Mouse (Mus musculus) midbrain, embryonic 16.5 days (tissue): ENCODE measurements around the gene Ino80. TPM values are rescaled to one million over a fixed set of nuclear protein-coding genes. Genes with fewer than 3 reads are reported as not detected.

Source experiments
- ATAC-seq: fragments of 200-750 bp; cut with Nextera tagmentation; 2 replicates; pipeline ENCODE4 v1.8.0; 2017; ENCODE audit warnings: moderate TSS enrichment
- H3K27ac ChIP-seq: fragments of 300-500 bp; sonication (generic); 2 replicates; pipeline ENCODE4 v1.5.1; 2014; ENCODE audit warnings: mild to moderate bottlenecking, low read length, mixed read lengths
- H3K27me3 ChIP-seq: fragments of 300-500 bp; sonication (generic); 2 replicates; pipeline ENCODE4 v1.6.1; 2014; ENCODE audit warnings: low read depth, low read length, mixed read lengths; ENCODE audit not compliant: control insufficient read depth, insufficient read depth
- H3K36me3 ChIP-seq: fragments of 300-500 bp; sonication (generic); 2 replicates; pipeline ENCODE4 v1.6.1; 2014; ENCODE audit warnings: mild to moderate bottlenecking, low read length, moderate library complexity, mixed read lengths; ENCODE audit not compliant: control insufficient read depth, insufficient read depth
- H3K4me1 ChIP-seq: fragments of 300-500 bp; sonication (generic); 2 replicates; pipeline ENCODE4 v1.6.1; 2014; ENCODE audit warnings: mild to moderate bottlenecking, low read length, mixed read lengths; ENCODE audit not compliant: control insufficient read depth, insufficient read depth
- H3K4me2 ChIP-seq: fragments of 300-500 bp; sonication (generic); 2 replicates; pipeline ENCODE4 v1.6.1; 2014; ENCODE audit warnings: mild to moderate bottlenecking, low read length, mixed read lengths
- H3K4me3 ChIP-seq: fragments of 300-500 bp; sonication (generic); 2 replicates; pipeline ENCODE4 v1.5.1; 2014; ENCODE audit warnings: low read depth, mild to moderate bottlenecking, low read length, moderate library complexity, mixed read lengths
- H3K9ac ChIP-seq: fragments of 300-500 bp; sonication (generic); 2 replicates; pipeline ENCODE4 v1.6.1; 2014; ENCODE audit warnings: low read depth, low read length, mixed read lengths
- H3K9me3 ChIP-seq: fragments of 300-500 bp; sonication (generic); replicated peaks from 2 replicates; pipeline ENCODE4 v1.6.1; 2014; ENCODE audit warnings: mild to moderate bottlenecking, low read length, mixed read lengths; ENCODE audit not compliant: control insufficient read depth, poor library complexity, severe bottlenecking
- WGBS: fragments of 180-500 bp; shearing (Covaris S2); extraction: QIAGEN DNeasy Blood & Tissue Kit; methylation state at CpG from one replicate; pipeline ENCODE4 v1.1.7; 2014; 5-methylcytosine and 5-hydroxymethylcytosine counted together
- polyA plus RNA-seq: library from polyadenylated mRNA; unstranded; fragments of >200 nt; fragmentation: Nextera tagmentation; extraction: Ambion mirVana; gene quantifications from 2 replicates; pipeline ENCODE4 v1.2.1, GENCODE M21; 2015

Gene Ino80
- polyA plus RNA-seq, 1 experiment from 2014 or later, result 2.7 TPM

- Histone ChIP-seq H3K9me3 (no peaks in the 10 kb centered on the region), H3K36me3 (no peaks in the 10 kb centered on the region), H3K27me3 (no peaks in the 10 kb centered on the region), H3K4me3 (peak overlapping the region; percentile 96), H3K4me1 (peaks cover 21% of the 10 kb centered on the region), H3K27ac (no peak overlapping the region), H3K4me2 (peak overlapping the region; percentile 68), H3K9ac (peak overlapping the region; percentile 89; the same call in 1 of the 2 replicates)
- no peak for ATAC-seq
- WGBS, result 25% methylated on average over 7 of the region's 7 CpGs
Measured at GRCm38 (mm10) chr2:119476166-119476565, 1.3 kb downstream of the Ino80 start.

DNA sequence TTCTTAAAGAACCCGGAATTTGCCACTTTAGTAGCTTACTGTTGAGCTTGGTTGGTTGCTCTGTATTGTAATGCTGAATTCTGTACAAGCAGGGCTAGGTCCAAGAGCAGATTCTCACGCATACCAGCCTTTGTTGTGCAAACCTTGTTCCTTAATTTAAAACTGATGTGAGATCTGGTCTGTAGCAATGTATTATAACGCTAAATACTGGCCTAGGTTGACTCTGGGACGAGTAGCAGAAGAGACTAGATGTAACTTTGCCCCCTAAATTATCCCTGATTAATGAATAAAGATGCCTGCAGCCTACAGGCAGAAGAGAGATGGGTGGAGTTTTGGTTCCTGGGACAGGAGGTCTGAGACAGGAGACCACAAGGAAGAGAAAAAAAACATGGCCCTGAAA is 13.5 kb downstream of the Ino80 start:
- 0 out of 2 replicates have a peak, but pooled peaks cover 3% of the 10 kb centered on the region for H3K36me3 ChIP-seq
- H3K27ac ChIP-seq, result no peak overlapping the region
- H3K4me1 ChIP-seq, result no peaks in the 10 kb centered on the region
- no peaks in the 10 kb centered on the region for H3K27me3 ChIP-seq
- H3K4me2 ChIP-seq, result no peak overlapping the region
- H3K9me3 ChIP-seq, result no peaks in the 10 kb centered on the region
- no peak overlapping the region for H3K9ac ChIP-seq
- no peak overlapping the region for H3K4me3 ChIP-seq
- WGBS, result 61% methylated on average over 4 of the region's 4 CpGs
- no peak for ATAC-seq

- 0 out of 2 replicates have a peak, but pooled peaks cover 3% of the 10 kb centered on the region for H3K36me3 ChIP-seq
- no peaks in the 10 kb centered on the region for H3K27me3 ChIP-seq
- H3K4me3 ChIP-seq, result no peak overlapping the region
- H3K27ac ChIP-seq, result no peak overlapping the region
- 89% methylated on average over 5 of the region's 5 CpGs for WGBS
- no peak for ATAC-seq
- no peak overlapping the region for H3K9ac ChIP-seq
- no peaks in the 10 kb centered on the region for H3K4me1 ChIP-seq
- no peaks in the 10 kb centered on the region for H3K9me3 ChIP-seq
- H3K4me2 ChIP-seq, result no peak overlapping the region
Measured at GRCm38 (mm10) chr2:119463114-119463775, 14.2 kb downstream of the Ino80 start.

GRCm38 (mm10) chr2:119461028-119461427 is 16.5 kb downstream of the Ino80 start:
- H3K27ac ChIP-seq, result no peak overlapping the region

GRCm38 (mm10) chr2:119454558-119454957 is 22.9 kb downstream of the Ino80 start:
- Histone ChIP-seq H3K27me3 (no peaks in the 10 kb centered on the region), H3K4me2 (no peak overlapping the region), H3K27ac (no peak overlapping the region), H3K36me3 (peaks cover 21% of the 10 kb centered on the region), H3K4me1 (no peaks in the 10 kb centered on the region), H3K4me3 (no peak overlapping the region), H3K9me3 (no peaks in the 10 kb centered on the region), H3K9ac (no peak overlapping the region)
- 89% methylated on average over 3 of the region's 3 CpGs for WGBS
- no peak for ATAC-seq

More at GRCm38 (mm10) chr2:119461028-119461427, 16.5 kb downstream of the Ino80 start:
- Histone ChIP-seq H3K4me2 (no peak overlapping the region), H3K4me3 (no peak overlapping the region), H3K9ac (no peak overlapping the region), H3K27me3 (no peaks in the 10 kb centered on the region), H3K9me3 (no peaks in the 10 kb centered on the region), H3K4me1 (no peaks in the 10 kb centered on the region), H3K36me3 (peaks cover 8% of the 10 kb centered on the region)
- no peak for ATAC-seq
- 97% methylated on average over 3 of the region's 3 CpGs for WGBS

GRCm38 (mm10) chr2:119436988-119437387 is 40.5 kb downstream of the Ino80 start:
- Histone ChIP-seq H3K4me3 (no peak overlapping the region), H3K36me3 (peaks cover 7% of the 10 kb centered on the region), H3K27me3 (no peaks in the 10 kb centered on the region), H3K4me2 (no peak overlapping the region), H3K27ac (no peak overlapping the region), H3K9me3 (no peaks in the 10 kb centered on the region), H3K4me1 (no peaks in the 10 kb centered on the region), H3K9ac (no peak overlapping the region)
- no peak for ATAC-seq
- 91% methylated on average over 1 of the region's 1 CpGs for WGBS

DNA sequence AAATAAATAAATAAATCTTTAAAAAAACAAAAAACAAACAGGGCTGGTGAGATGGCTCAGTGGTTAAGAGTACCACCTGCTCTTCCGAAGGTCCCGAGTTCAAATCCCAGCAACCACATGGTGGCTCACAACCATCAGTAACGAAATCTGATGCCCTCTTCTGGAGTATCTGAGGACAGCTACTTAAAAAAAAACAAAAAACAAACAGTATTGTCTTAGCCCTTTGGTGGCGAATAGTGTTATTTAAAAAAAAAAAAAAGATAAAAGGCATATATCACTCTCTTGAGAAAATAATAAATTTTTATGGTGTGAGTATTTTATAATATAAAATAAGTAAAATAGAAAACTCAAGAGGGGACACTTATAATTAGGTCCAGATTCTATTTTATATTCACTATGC is 41.0 kb downstream of the Ino80 start:
- Histone ChIP-seq H3K4me2 (no peak overlapping the region), H3K36me3 (peaks cover 7% of the 10 kb centered on the region), H3K4me3 (no peak overlapping the region), H3K27me3 (no peaks in the 10 kb centered on the region), H3K27ac (no peak overlapping the region), H3K4me1 (no peaks in the 10 kb centered on the region), H3K9me3 (no peaks in the 10 kb centered on the region), H3K9ac (no peak overlapping the region)
- 94% methylated on average over 4 of the region's 4 CpGs for WGBS
- ATAC-seq, result no peak

DNA sequence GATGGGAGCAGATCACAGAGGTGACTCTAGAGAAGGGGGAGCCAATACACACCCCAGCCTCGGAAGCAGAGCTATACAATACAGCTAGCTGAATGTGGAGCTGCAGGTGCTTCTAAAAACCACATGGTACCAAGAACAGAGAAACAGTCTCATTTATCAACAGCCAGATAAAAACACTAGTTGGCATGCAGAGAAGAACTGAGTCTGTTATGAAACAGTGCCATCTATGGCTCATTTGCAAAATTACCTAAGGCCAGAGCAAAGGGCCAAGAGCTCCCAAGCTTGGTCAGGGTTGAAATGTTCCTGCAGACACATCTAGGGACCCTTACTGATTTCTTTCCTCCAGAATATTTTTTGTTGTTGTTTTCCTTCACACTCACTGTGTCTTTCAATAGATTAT is 63.7 kb downstream of the Ino80 start:
- 0 out of 2 replicates have a peak, but pooled peaks have one; percentile 36 for ATAC-seq
- no peaks in the 10 kb centered on the region for H3K9me3 ChIP-seq
- no peaks in the 10 kb centered on the region for H3K27me3 ChIP-seq
- H3K27ac ChIP-seq, result no peak overlapping the region
- 52% methylated on average over 1 of the region's 1 CpGs for WGBS
- H3K4me3 ChIP-seq, result no peak overlapping the region
- H3K4me2 ChIP-seq, result no peak overlapping the region
- no peaks in the 10 kb centered on the region for H3K4me1 ChIP-seq
- H3K36me3 ChIP-seq, result peaks cover 12% of the 10 kb centered on the region
- H3K9ac ChIP-seq, result no peak overlapping the region

DNA sequence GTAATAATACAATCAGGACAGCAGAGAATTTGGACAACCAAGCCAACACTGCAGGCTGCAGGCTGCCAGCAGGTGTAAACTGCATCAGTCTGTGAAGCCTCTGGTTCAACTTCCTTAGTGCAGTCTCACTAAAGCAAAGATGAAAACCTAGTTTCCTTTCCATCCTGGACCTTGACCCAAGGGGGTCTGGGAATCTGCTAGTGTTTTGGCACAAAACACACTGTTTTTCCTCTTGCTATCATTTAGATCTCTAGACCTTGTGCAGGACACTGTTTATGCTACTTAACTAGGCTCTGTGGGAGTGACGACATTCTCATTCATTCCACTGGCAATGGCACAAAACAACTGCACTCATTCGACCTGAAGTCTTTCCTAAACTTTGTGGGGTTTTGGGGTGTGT is 65.8 kb downstream of the Ino80 start:
- ATAC-seq, result no peak
- Histone ChIP-seq H3K36me3 (peaks cover 10% of the 10 kb centered on the region), H3K4me1 (no peaks in the 10 kb centered on the region), H3K27me3 (no peaks in the 10 kb centered on the region), H3K27ac (0 out of 2 replicates have a peak overlapping the region, but pooled peaks have one; percentile 28), H3K4me2 (no peak overlapping the region), H3K9ac (no peak overlapping the region), H3K4me3 (no peak overlapping the region), H3K9me3 (no peaks in the 10 kb centered on the region)
- 87% methylated on average over 2 of the region's 2 CpGs for WGBS
